Mouse (Mus musculus) E14TG2a.4 (cell line): ENCODE measurements around the gene Gpat3.

ENCODE experiments used
- H3K27me3 ChIP-seq: 2 replicates; pipeline ENCODE4 v1.6.1; 2014; ENCODE audit warnings: low read length, control low read depth; ENCODE audit not compliant: insufficient read depth
- H3K36me3 ChIP-seq: 2 replicates; pipeline ENCODE4 v1.6.1; 2014; ENCODE audit warnings: low read length, control low read depth; ENCODE audit not compliant: insufficient read depth
- H3K4me1 ChIP-seq: replicated peaks from 2 replicates; pipeline ENCODE4 v1.6.1; 2014; ENCODE audit warnings: low read depth, low read length, control low read depth
- H3K4me3 ChIP-seq: replicated peaks from 2 replicates; pipeline ENCODE4 v1.5.1; 2014; ENCODE audit warnings: mild to moderate bottlenecking, low read length
- H3K9me3 ChIP-seq: 2 replicates; pipeline ENCODE4 v1.6.1; 2014; ENCODE audit warnings: low read length, control low read depth
- CTCF ChIP-seq: conservative IDR thresholded peaks from 2 replicates; pipeline ENCODE4 v1.5.1; 2014; ENCODE audit warnings: low read length
- NANOG ChIP-seq: IDR thresholded peaks from 2 replicates; pipeline ENCODE4 v1.6.1; 2014; ENCODE audit warnings: borderline replicate concordance, low read length, mixed read lengths
- POU5F1 ChIP-seq: IDR thresholded peaks from 2 replicates; pipeline ENCODE4 v1.6.1; 2014; ENCODE audit warnings: low read length, borderline replicate concordance

Gpat3 gene

DNA sequence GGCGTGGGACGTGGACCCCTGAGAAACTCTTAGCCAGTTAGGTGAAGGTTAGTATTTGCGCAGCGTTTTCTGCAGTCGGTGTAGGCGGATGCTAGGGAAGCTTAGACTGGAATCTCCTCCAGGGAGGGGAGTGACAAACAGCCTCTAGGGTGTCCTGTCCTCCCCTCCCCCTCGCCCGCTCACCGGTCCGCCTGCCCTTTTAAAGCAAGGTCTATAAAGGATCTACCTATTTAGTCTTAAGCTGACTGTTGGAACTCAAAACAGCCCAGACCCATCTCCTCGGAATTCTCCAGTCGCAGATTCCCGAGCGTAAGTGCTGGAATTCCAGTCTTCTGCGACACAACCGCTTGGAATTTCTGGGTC is at the start of gene Gpat3:
TSS of gene Gpat3 (plus strand) at position 229 of the 363 bp plus-strand sequence.
- no peaks in the 10 kb centered on the region for H3K36me3 ChIP-seq
- H3K27me3 ChIP-seq: peaks cover 51% of the 10 kb centered on the region
- peak within 1 kb of the TSS; percentile 82 for H3K4me3 ChIP-seq
- H3K9me3 ChIP-seq: peaks cover 16% of the 10 kb centered on the region
- no peak for TF ChIP-seq NANOG
- TF ChIP-seq CTCF: no peak
- H3K4me1 ChIP-seq: peaks cover 16% of the 10 kb centered on the region

DNA sequence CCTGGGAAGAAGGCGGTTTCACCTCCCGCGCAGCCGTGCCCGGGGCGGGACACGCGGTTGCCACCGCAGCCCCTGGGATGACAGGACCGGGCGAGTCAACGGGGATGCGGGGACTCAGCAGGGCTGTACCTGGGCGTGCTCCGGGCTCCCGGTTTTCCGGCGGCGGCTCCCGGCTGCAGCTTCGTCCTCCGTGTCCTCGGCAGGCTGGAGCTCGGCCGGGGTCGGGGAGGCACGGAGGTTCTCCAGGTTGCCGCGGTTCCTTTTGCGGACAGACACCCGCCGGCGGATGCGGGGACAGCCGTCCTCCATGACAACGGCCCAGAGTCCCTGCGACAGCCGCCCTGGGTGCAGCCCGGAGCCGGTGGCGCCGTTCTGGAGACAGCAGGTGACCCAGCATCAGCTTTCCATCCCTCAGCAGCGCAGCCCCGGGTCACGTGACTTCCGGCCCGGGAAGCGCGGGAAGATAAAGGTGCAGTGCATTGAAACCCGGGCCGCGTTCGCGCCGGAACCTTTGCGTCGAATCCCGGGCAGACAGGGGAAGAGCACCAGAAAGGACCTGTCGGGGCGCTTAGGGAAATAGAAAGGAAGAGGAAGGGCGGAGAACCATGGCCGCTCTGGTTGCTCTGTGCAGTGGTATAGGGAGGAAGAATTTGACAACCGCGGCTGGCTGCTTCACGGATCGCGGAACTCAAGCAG is 47.2 kb upstream of the Gpat3 start, which contains the start of the genes Helq and Mrps18c:
TSS of gene Helq (minus strand) at position 434 of the 696 bp plus-strand sequence.
TSS of gene Mrps18c (plus strand) at position 463 of the 696 bp plus-strand sequence.
- H3K4me1 ChIP-seq: peaks cover 31% of the 10 kb centered on the region
- peaks cover 51% of the 10 kb centered on the region for H3K36me3 ChIP-seq
- no peaks in the 10 kb centered on the region for H3K27me3 ChIP-seq
- TF ChIP-seq CTCF (no peak), NANOG (no peak), POU5F1 (no peak)
- H3K4me3 ChIP-seq: peak within 1 kb of the TSS; percentile 97
- no peaks in the 10 kb centered on the region for H3K9me3 ChIP-seq

DNA sequence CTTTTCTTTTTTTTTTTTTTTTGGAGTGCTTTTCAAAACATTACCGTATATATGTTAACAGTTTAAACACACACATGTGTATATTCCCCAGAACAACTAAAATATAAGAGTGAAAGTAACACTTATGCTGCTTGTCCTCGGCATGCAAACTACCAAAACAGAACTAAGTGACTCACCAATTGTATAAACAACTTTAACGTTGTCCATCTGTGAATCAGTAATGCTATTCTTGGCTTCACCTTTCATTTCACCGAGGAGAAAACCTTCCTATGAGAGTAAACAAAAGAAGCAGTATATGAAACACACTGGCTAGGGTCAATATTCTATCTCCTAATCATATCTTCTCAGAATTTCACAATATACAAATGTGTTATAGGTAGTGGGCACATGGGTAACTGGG is 27.2 kb upstream of the Gpat3 start:
- TF ChIP-seq CTCF (no peak), POU5F1 (no peak), NANOG (no peak)
- Histone ChIP-seq H3K4me3 (no peak overlapping the region), H3K27me3 (no peaks in the 10 kb centered on the region), H3K9me3 (no peaks in the 10 kb centered on the region), H3K36me3 (peaks cover 50% of the 10 kb centered on the region), H3K4me1 (peaks cover 21% of the 10 kb centered on the region)

DNA sequence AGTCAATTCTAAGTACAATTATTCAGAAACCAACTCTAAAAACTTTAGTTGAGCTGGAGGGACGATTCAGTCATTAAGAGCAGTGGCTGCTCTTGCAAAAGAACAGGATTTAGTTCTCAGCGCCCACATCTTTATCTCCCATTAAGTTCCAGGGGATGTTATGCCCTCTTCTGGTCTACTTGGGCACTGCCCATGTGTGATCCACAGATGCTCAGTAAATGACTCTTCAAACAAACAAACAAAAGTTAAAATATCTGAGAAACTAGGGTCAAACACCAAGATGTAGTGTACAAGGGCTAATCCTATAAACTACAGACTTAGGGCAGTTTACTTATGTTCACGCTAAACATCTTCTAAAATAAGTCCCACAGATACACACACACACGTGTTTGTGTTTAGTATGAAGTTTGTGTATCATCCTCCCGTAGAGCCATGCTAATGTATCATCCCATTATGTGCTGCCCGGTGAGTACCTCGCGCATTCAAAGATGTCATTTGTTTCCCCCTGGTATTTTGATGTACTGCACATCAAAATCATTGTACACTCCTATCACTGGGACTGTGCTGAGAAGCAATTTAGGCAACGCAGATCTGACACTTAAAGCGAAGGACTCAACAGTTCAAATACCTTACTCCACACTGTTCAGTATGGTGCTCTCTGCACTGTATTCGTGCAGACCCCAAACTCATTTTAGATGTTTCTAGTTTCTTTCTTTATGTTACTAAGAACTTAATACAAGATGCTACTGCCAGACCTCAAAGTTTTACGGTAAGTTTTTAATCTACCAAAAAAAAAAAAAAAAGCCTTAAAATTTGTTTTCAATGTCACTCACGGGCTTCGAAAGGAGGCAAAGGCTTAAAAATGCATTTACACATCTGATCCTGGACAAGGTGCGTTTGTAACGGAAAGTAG is 25.7 kb upstream of the Gpat3 start:
- H3K9me3 ChIP-seq: no peaks in the 10 kb centered on the region
- H3K36me3 ChIP-seq: peaks cover 36% of the 10 kb centered on the region
- H3K27me3 ChIP-seq: no peaks in the 10 kb centered on the region
- no peak for TF ChIP-seq NANOG
- TF ChIP-seq CTCF: peak; percentile 48
- no peak for TF ChIP-seq POU5F1
- H3K4me1 ChIP-seq: peaks cover 25% of the 10 kb centered on the region
- peak overlapping the region; percentile 95 for H3K4me3 ChIP-seq

DNA sequence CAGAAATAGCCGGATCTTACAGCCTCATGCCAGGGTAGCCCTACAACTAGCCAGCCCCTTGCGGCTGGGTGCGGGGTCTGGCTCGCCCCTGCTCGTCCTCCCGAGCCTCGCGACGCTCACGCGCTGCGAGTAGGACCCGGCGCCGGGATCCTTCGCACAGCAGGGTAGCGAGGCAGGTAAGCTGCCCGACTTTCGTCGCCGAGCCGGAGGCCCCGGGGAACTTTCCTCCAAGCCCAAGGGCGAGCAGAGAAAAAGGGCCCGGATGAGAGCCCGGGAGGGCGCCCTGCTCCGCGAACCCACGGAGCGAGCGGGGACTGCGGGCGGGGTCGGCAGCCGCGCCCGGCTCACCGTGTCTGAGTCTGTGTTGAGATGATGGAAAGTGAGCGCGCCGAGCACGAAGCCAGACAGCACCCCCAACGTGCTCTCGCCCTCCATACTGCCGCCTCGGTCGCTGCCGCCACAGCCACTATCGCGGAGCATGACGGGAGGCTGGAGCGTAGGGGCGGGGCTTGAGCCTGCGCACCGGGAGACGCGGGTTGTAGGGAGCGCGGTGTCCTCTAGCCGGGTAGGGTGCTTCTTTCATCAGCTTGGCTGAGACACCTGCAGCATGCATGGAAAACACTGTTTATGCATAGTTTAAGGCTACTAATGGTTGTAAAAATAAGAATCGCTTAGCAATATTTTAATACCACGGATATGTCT is 24.9 kb upstream of the Gpat3 start, which contains the start of gene Abraxas1:
TSS of gene Abraxas1 (minus strand) at position 483 of the 702 bp plus-strand sequence.
- H3K9me3 ChIP-seq: no peaks in the 10 kb centered on the region
- H3K27me3 ChIP-seq: no peaks in the 10 kb centered on the region
- TF ChIP-seq POU5F1: no peak
- TF ChIP-seq CTCF: no peak
- no peak for TF ChIP-seq NANOG
- H3K4me3 ChIP-seq: peak within 1 kb of the TSS; percentile 95
- peaks cover 25% of the 10 kb centered on the region for H3K4me1 ChIP-seq
- peaks cover 32% of the 10 kb centered on the region for H3K36me3 ChIP-seq

DNA sequence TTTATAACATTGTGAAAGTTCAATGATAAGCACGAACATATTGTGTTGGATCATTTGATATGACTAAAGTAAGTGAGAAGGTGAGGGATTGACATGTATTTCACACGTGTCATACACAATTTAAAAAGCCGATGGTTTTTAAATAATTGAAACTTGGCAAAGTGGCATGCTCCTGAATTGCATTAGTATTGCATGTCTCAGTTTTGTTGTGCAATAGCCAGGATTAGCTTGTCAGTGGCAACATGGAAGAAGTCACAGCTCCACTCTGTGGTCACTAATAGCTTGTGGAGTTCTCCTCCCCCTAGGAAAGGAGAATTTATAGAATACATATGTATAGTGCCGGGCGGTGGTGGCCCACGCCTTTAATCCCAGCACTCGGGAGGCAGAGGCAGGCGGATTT is 24.1 kb upstream of the Gpat3 start:
- Histone ChIP-seq H3K27me3 (no peaks in the 10 kb centered on the region), H3K4me1 (peaks cover 25% of the 10 kb centered on the region), H3K4me3 (peak overlapping the region; percentile 95), H3K9me3 (no peaks in the 10 kb centered on the region), H3K36me3 (peaks cover 25% of the 10 kb centered on the region)
- no peak for TF ChIP-seq CTCF
- no peak for TF ChIP-seq NANOG
- no peak for TF ChIP-seq POU5F1

DNA sequence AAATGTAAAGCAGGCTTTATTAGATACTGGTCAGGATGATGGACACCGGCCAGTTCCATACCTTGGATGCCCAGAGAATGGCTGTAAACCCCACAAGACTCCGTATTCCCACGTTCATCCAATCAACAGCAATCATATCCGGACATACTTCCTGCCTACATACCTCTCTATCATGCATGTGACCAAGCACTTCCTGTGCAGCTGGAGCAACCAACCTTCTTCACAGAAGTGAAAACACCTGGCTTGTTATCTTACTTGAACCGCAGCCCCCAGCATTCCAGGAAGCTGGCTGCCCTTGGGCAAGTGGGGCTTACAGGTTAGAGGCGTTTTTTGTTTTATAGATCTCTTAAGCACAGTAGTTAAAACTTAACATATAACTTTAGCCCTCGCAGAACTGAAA is 22.7 kb upstream of the Gpat3 start:
- peaks cover 25% of the 10 kb centered on the region for H3K4me1 ChIP-seq
- no peaks in the 10 kb centered on the region for H3K27me3 ChIP-seq
- no peaks in the 10 kb centered on the region for H3K9me3 ChIP-seq
- no peak overlapping the region for H3K4me3 ChIP-seq
- no peak for TF ChIP-seq CTCF
- no peak for TF ChIP-seq POU5F1
- peaks cover 10% of the 10 kb centered on the region for H3K36me3 ChIP-seq

DNA sequence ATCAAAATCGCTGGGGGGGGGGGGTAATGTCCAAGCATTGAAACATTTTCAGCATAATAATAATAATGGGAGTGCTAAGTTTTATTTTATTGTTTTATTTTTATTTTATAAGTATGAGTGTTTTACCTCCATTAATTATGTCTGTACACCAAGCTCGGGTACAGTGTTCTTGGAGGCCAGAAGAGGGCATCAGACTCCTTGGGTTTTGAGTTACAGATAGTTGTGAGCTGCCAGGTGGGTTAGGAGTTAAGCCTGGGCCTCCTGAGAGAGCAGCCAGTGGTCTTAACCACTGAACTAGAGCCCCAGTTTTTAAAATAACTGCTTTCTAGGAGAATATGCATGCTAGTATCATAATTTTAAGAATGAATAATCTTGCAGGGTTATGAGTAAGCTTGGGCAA is 19.5 kb upstream of the Gpat3 start:
- Histone ChIP-seq H3K27me3 (no peaks in the 10 kb centered on the region), H3K4me1 (peaks cover 14% of the 10 kb centered on the region), H3K4me3 (no peak overlapping the region), H3K9me3 (no peaks in the 10 kb centered on the region), H3K36me3 (no peaks in the 10 kb centered on the region)
- peak; percentile 57 for TF ChIP-seq CTCF
- no peak for TF ChIP-seq NANOG
